Mouse (Mus musculus) thymus, postnatal 25 days (tissue): ENCODE data around the gene Vps29.

Experiments used
- DNase-seq: peaks from one replicate; pipeline ENCODE4 v3.0.0; 2022

Gene Vps29

DNA sequence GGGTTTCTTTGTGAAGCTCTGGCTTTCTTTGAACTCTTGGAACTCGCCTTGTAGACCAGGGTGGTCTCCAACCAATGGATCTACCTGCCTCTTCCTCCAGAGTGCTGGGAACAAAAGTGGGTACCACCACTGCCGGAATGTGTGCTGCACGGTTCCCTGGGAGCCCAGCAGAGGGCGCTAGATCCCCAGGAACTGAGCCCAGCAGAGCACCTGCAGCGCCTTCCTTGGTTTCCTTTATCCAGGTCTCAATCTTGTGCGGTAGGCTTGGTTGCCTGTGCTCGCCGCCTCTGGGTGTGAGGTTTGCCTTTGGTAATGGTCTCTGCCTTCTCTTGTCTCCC is 47.1 kb downstream of the Vps29 start:
- peak; percentile 80 for DNase-seq

DNA sequence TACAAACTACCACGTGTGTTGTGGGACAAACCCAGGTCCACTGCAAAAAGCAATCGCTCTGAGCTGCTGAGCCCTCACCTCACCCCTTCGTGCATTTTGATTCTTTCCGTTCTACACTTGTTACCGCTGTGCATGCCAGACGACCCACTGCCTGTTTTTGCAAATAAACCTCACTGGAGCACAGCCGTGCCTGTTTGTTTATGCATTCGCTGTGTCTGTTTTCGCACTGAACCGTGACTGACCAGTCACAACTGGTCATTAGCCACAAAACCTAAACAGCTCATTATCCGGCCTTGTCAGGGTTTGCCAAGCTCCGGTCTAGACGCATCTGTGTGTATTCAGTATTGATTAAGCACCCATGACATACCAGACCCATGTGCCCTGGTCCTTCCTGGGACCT is 48.0 kb downstream of the Vps29 start:
- DNase-seq: no peak

DNA sequence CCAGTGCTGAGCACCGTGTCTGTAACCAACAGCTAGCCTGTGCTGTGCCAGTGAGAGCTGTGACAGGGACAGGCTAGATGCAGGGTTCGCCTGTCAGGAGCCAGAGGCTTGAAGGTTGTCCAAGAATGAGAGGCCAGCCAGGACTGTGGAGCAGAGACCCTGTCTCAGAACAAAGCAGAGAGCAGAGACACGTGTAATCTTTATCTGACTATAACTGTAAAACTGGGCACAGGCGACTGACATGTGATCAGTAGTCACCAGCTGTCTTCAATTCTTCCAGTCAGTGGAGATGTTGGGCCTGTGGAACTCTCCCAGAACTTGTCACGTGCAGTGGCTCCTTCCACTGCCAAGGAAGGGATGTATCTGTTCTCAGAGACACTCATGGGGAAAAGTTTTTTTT is 48.6 kb downstream of the Vps29 start:
- no peak for DNase-seq

DNA sequence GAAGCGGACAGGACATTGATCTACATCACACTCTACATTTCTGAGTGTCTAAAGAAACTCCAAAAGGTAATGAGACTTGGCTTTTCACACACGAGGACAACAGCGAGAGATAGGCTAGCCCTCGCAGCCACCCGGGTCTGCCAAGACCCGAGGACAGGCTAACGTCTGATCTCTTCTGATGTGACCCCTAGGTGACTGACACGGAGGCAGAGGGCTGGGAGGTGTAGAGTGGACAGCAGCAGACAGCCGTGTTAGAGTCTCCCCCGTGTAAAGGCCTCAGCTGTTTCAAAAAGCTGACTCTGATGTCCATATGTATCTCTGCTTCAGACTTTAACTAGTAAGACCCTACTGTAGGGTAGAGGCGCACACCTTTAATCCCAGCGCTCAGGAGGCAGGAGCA is 49.2 kb downstream of the Vps29 start:
- DNase-seq: no peak

- DNase-seq: no peak
Observed at GRCm38 (mm10) chr5:122405537-122405936, 51.4 kb downstream of the Vps29 start.

- peak; percentile 19 for DNase-seq
Observed at GRCm38 (mm10) chr5:122409692-122410645, 55.8 kb downstream of the Vps29 start.

GRCm38 (mm10) chr5:122411892-122412291 is 57.7 kb downstream of the Vps29 start:
- no peak for DNase-seq

DNA sequence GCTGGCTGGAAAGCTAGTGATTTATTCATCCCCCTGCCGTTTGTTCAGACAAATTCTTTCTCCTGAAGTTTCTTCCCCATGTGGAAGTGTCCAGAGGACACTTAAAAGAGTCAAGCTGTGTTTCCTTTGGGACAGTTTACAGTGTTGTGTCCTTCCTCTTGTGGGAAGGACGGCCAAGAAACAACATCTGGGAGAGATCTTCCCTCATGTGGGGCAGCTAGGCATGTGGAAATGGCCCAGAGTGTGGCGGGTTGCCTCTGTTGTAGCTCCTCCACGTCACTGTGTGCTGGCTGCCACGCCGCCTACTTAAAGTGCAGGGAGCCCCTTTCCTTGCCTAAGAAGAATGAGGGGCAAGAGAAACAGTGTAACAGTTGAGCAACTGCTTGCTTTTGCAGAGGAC is 58.7 kb downstream of the Vps29 start:
- no peak for DNase-seq

DNA sequence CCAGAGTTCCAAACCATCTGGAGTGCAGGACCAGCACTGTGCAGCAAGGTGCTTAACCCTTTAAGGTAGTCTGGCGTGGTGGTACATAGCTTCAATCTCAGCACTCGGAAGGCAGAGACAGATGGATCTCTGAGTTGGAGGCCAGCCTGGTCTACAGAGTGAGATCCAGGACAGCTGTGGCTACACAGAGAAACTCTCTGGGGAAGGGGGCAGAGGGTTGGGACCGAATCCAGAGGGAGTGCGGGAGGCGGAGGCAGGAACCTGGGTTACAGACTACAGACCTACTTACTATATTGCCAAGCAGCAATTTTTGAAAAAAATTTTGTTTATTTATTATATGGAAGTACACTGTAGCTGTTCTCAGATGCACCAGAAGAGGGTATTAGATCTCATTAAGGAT is 60.2 kb downstream of the Vps29 start:
- DNase-seq: no peak
